Mouse (Mus musculus) forebrain, embryonic 10.5 days (tissue): ENCODE results near the gene Kpna7. TPM values are rescaled to one million over a fixed set of nuclear protein-coding genes. Genes with fewer than 3 reads are reported as not detected.
"Not testable (repeated sequence)": the region's sequence is repeated elsewhere in the genome, so short reads cannot be mapped to it uniquely, and the experiment has no call there.

Experiments
- DNase-seq: peaks from one replicate; pipeline ENCODE4 v3.0.0-alpha.2; 2017; ENCODE audit warnings: low spot score; ENCODE audit errors: extremely low spot score
- H3K27ac ChIP-seq: fragments of 300-500 bp; sonication (generic); 2 replicates; pipeline ENCODE4 v1.5.1; 2016; ENCODE audit warnings: mild to moderate bottlenecking
- H3K27me3 ChIP-seq: fragments of 300-500 bp; sonication (generic); 2 replicates; pipeline ENCODE4 v1.6.1; 2016; ENCODE audit warnings: mild to moderate bottlenecking; ENCODE audit not compliant: poor library complexity, severe bottlenecking
- H3K36me3 ChIP-seq: fragments of 300-500 bp; sonication (generic); replicated peaks from 2 replicates; pipeline ENCODE4 v1.6.1; 2016; ENCODE audit warnings: mild to moderate bottlenecking, moderate library complexity
- H3K4me1 ChIP-seq: fragments of 300-500 bp; sonication (generic); 2 replicates; pipeline ENCODE4 v1.6.1; 2016
- H3K4me3 ChIP-seq: fragments of 300-500 bp; sonication (generic); 2 replicates; pipeline ENCODE4 v1.5.1; 2016; ENCODE audit warnings: mild to moderate bottlenecking, moderate library complexity
- H3K9me3 ChIP-seq: fragments of 300-500 bp; sonication (generic); 2 replicates; pipeline ENCODE4 v1.6.1; 2016; ENCODE audit warnings: mild to moderate bottlenecking, moderate library complexity
- WGBS: fragments of 180-500 bp; shearing (Covaris S2); methylation state at CpG from one replicate; pipeline ENCODE4 v1.1.7; 2016; 5-methylcytosine and 5-hydroxymethylcytosine counted together
- polyA plus RNA-seq: library from polyadenylated mRNA; unstranded; fragments of >200 nt; fragmentation: Nextera tagmentation; extraction: Ambion mirVana; gene quantifications from 2 replicates; pipeline ENCODE4 v1.2.1, GENCODE M21; 2016

Kpna7 gene
- polyA plus RNA-seq, 1 experiment from 2014 or later, result not detected

DNA sequence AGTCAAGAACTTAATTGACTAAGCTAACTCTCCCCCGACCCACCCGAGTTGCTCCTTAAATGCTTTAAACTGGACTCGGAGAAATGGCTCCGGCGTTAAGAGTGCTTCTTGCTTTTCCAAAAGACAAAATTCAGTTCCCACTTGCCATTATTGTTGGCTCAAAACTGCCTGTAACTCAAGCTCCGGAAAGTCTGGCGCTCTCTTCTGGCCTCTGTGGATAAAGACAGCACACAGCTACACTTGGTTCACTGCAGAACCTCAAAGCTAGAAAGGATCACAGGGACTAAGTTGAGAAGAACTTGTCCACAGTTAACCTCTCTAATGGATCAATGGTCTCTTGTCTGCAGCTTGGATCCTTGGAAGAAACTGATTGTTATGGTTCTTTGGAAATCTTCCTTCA is 25.1 kb downstream of the Kpna7 start:
- Histone ChIP-seq H3K36me3 (no peaks in the 10 kb centered on the region), H3K4me3 (no peak overlapping the region), H3K27me3 (no peaks in the 10 kb centered on the region), H3K27ac (no peak overlapping the region), H3K9me3 (no peaks in the 10 kb centered on the region), H3K4me1 (no peaks in the 10 kb centered on the region; the same call in 1 of the 2 replicates)
- 85% methylated on average over 7 of the region's 7 CpGs for WGBS
- DNase-seq, result peak; percentile 5

DNA sequence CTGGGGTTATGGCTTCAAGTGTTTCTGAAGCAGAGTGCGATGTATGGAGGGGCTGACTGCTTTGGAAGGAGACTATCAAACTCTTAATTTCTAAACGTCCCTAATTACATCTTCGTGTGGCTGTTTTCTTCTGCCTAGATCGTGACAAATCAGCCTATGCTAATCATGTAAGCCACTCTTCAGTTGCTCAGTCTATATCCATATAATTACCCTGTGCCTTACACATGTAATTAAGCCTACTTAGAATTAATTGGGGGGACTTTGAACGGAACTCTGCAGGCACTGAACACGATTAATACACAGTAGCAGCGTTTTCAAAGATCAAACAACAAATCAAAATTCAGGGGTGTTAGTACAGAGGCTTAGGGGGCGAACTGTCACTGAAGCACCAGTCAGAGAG is 25.9 kb downstream of the Kpna7 start:
- H3K27ac ChIP-seq, result no peak overlapping the region
- H3K4me3 ChIP-seq, result no peak overlapping the region
- 87% methylated on average over 8 of the region's 8 CpGs for WGBS
- H3K9me3 ChIP-seq, result no peaks in the 10 kb centered on the region
- H3K4me1 ChIP-seq, result no peaks in the 10 kb centered on the region; the same call in 1 of the 2 replicates
- peak; percentile 7 for DNase-seq
- no peaks in the 10 kb centered on the region for H3K27me3 ChIP-seq
- H3K36me3 ChIP-seq, result no peaks in the 10 kb centered on the region

- not testable (repeated sequence) for H3K4me1 ChIP-seq, H3K9me3 ChIP-seq
- 94% methylated on average over 3 of the region's 3 CpGs for WGBS
Measured at GRCm38 (mm10) chr5:145054187-145054586, 29.6 kb downstream of the Kpna7 start.

DNA sequence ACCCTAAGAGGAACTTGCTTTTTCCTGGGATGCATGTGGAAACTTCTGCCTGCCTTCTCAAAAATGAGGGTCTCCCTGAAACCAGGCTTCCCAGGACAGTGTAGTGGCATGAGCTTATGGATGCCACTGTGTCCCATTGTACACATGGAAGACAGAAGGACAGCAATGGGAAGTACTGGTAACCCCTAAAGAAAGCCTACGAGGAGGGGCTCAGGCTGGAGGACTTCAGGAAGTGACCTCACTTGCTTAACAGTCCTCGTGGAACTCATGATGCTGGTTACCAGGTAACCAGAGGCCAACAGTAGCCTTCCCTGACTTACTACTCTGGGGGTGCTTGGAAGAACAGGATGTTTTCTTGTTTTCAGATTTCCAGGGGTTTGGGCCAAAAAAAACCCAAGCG is 41.1 kb downstream of the Kpna7 start, which contains the start of gene 1700018F24Rik:
1700018F24Rik (plus strand) TSS at position 301 of the 400 bp plus-strand sequence.
- DNase-seq, H3K36me3 ChIP-seq, H3K27ac ChIP-seq, H3K4me3 ChIP-seq, H3K27me3 ChIP-seq, H3K4me1 ChIP-seq, H3K9me3 ChIP-seq: not testable (repeated sequence)
- WGBS, result 83% methylated on average over 3 of the region's 3 CpGs

More at GRCm38 (mm10) chr5:145054187-145054586, 29.6 kb downstream of the Kpna7 start:
- H3K27ac ChIP-seq, H3K36me3 ChIP-seq, DNase-seq, H3K27me3 ChIP-seq, H3K4me3 ChIP-seq: not testable (repeated sequence)

GRCm38 (mm10) chr5:145041628-145042027 is 42.2 kb downstream of the Kpna7 start:
- no peak overlapping the region for H3K4me3 ChIP-seq
- H3K27me3 ChIP-seq, result no peaks in the 10 kb centered on the region
- no peak overlapping the region for H3K27ac ChIP-seq
- DNase-seq, result no peak
- no peaks in the 10 kb centered on the region for H3K36me3 ChIP-seq
- no peaks in the 10 kb centered on the region for H3K4me1 ChIP-seq
- H3K9me3 ChIP-seq, result no peaks in the 10 kb centered on the region
- WGBS, result 51% methylated on average over 4 of the region's 4 CpGs

DNA sequence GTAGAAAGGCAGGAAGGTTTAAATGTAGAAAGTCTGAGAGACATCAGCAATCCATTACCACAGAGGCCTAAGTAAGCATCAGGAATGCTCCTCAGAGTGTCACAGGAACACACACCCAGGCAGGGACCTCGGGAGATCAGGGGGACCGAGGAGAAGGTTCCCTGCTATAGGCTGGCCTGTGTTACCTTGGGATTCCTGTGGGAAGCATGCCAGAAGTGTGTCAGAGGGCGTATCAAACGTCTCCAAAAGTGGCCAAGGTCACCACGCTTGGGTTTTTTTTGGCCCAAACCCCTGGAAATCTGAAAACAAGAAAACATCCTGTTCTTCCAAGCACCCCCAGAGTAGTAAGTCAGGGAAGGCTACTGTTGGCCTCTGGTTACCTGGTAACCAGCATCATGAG is 51.4 kb downstream of the Kpna7 start, which contains the start of gene Gm4871:
Gm4871 (minus strand) TSS at position 364 of the 400 bp plus-strand sequence.
- not testable (repeated sequence) for H3K4me1 ChIP-seq, H3K4me3 ChIP-seq, H3K27me3 ChIP-seq, DNase-seq, H3K9me3 ChIP-seq, H3K36me3 ChIP-seq, H3K27ac ChIP-seq
- WGBS, result 84% methylated on average over 5 of the region's 5 CpGs

DNA sequence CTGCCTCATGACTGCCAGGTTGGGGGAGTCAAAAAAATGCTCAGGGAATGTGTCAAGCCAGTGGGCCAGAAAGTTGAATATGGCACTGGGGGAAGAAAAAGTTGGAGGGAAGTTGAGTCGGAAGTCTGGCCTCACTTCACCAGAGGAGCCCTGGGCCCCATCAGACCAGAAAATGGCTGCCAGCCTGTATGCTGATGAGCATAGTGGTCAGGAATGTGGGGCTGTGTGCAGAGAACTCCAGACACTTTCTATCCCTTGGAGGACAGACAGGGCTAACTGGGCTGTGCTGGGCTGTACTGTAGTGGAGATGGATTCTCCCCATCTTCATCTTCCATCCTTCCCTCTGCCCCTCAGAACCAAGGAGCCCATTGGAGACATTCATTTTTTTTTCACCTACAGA is 53.4 kb downstream of the Kpna7 start:
- not testable (repeated sequence) for H3K4me1 ChIP-seq, DNase-seq, H3K4me3 ChIP-seq, H3K27ac ChIP-seq, H3K27me3 ChIP-seq, H3K9me3 ChIP-seq, H3K36me3 ChIP-seq
- WGBS, result 94% methylated on average over 1 of the region's 1 CpGs

DNA sequence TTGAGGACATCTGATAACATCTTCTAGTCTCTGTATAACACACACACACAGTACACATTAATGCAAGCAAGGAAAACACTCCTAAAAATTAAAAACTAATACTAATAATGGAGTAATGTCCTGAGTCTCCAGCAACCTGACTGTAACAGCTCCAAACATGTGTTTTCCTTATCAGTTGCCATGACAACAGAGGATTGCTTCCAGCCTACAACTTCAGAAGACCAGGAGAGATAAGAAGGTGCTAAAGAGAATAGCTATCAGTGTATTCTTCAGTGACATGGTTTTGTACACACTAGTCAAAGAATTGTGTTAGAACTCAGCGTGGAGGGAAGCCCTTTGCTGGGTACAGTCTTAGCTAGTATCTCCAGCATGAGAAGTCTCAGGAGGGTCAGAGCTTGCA is 63.1 kb downstream of the Kpna7 start:
- H3K27me3 ChIP-seq, DNase-seq, H3K4me1 ChIP-seq, H3K4me3 ChIP-seq, H3K36me3 ChIP-seq, H3K27ac ChIP-seq, H3K9me3 ChIP-seq: not testable (repeated sequence)
- WGBS, result 88% methylated on average over 1 of the region's 1 CpGs

DNA sequence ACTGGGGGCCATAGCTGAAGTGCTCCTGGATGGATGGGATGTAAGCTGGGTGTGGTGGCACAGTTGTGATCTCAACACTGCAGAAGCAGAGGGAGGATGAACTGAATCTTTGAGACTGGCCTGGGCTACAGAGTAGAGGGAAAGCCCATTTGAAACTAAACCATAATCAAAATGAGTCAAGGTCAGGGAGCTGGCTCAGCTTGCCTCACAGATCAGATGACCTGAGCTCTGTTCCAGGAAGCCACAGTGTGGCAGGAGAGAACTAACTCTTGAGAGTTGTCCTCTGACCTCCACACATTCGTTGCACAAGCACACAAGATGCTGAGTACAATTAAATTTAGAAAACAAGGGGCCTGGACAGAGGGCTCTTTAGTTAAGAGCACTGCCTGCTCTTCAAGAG is 63.6 kb downstream of the Kpna7 start:
- DNase-seq, result not testable (repeated sequence)

DNA sequence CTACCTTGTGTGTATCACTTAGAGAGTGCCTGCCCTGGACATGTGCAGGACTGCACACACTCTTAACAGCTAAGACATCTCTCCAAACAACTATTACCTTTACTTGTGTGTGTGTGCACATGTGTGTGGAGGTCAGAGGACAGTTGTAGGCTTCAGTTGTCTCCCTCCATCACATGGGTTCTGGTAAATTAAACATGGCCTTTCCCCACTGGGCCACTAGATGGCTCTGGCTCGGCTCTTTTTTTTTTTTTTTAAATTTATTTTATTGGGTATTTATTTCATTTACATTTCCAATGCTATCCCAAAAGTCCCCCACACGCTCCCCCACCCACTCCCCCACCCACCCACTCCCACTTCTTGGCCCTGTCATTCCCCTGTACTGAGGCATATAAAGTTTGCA is 67.1 kb downstream of the Kpna7 start:
- H3K27me3 ChIP-seq, H3K9me3 ChIP-seq, H3K4me3 ChIP-seq, H3K4me1 ChIP-seq, H3K27ac ChIP-seq, H3K36me3 ChIP-seq, DNase-seq: not testable (repeated sequence)
- WGBS, result 47% methylated on average over 2 of the region's 2 CpGs

More for the DNA sequence above, 63.6 kb downstream of the Kpna7 start:
- not testable (repeated sequence) for H3K9me3 ChIP-seq, H3K4me1 ChIP-seq, H3K4me3 ChIP-seq, H3K27me3 ChIP-seq, H3K36me3 ChIP-seq, H3K27ac ChIP-seq
- WGBS, result 56% methylated on average over 1 of the region's 1 CpGs

- Histone ChIP-seq H3K27me3 (no peaks in the 10 kb centered on the region), H3K27ac (no peak overlapping the region), H3K4me1 (no peaks in the 10 kb centered on the region; the same call in 1 of the 2 replicates), H3K4me3 (no peak overlapping the region), H3K9me3 (no peaks in the 10 kb centered on the region), H3K36me3 (no peaks in the 10 kb centered on the region)
- no peak for DNase-seq
- WGBS, result 78% methylated on average over 1 of the region's 1 CpGs
Measured at GRCm38 (mm10) chr5:145014278-145014677, 69.6 kb downstream of the Kpna7 start.

DNA sequence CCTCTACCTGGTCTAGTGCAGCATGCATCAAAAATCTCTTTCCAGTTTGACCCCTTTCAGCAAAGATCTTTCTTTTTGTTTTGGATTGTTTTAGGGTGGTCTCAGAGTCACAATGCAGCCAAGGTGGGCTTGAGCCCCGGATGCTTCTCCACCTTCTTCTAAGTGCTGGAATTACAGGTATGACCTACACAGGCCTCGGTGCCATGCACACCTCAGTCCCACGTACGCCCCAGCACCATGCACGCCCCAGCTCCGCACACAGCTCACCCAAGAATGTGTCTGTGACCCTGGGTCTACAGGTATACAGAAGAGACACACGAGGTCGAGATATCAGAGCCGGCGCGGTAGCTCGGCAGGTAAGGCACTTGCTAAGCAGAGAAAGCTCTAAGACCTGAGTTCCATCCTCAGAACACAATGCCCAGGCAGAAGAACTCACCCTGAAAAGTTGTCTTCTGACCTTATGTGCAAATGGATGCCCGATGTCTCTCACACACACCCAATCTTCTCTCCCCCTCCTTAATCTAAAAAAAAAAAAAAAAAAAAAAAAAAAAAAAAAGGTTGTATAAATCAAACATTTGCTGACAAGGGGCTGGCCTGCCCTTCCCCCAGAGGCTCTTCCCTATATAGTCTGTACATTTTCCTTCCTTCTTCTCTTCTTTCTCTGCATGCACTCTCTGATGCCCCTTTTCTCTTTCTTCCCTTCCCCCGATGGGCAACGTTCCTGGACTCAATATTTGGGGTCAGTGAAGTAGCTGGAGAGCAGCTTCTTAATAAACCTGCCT is 74.8 kb downstream of the Kpna7 start:
- no peak for DNase-seq
- no peaks in the 10 kb centered on the region for H3K9me3 ChIP-seq
- 91% methylated on average over 15 of the region's 15 CpGs for whole genome bisulfite sequencing
- no peak overlapping the region for H3K27ac ChIP-seq
- no peaks in the 10 kb centered on the region; the same call in 1 of the 2 replicates for H3K4me1 ChIP-seq
- no peaks in the 10 kb centered on the region for H3K36me3 ChIP-seq
- H3K27me3 ChIP-seq, result no peaks in the 10 kb centered on the region
- no peak overlapping the region for H3K4me3 ChIP-seq

GRCm38 (mm10) chr5:145005596-145005995 is 78.2 kb downstream of the Kpna7 start:
- no peaks in the 10 kb centered on the region for H3K36me3 ChIP-seq
- WGBS, result 86% methylated on average over 6 of the region's 6 CpGs
- no peaks in the 10 kb centered on the region for H3K27me3 ChIP-seq
- DNase-seq, result no peak
- H3K4me3 ChIP-seq, result no peak overlapping the region
- H3K4me1 ChIP-seq, result no peaks in the 10 kb centered on the region; the same call in 1 of the 2 replicates
- no peak overlapping the region for H3K27ac ChIP-seq
- H3K9me3 ChIP-seq, result no peaks in the 10 kb centered on the region
